Mouse (Mus musculus): Measurements from ENCODE around the gene Gpr27. TPM values are rescaled to one million over a fixed set of nuclear protein-coding genes. Genes with fewer than 3 reads are reported as not detected.
A peak's percentile ranks its signal among the peaks of the same experiment; 100 is the strongest.

Gpr27 gene
- total RNA-seq, 2 experiments from 2014 or later = 3.0 to 3.9 TPM

GRCm38 (mm10) chr6:99677325-99677724 lies 15.2 kb upstream of the Gpr27 start:
- no peak for DNase-seq

- no peak for DNase-seq
These were observed 14.4 kb upstream of the Gpr27 start for GRCm38 (mm10) chr6:99678108-99678507.

GRCm38 (mm10) chr6:99683974-99684373 lies 8.5 kb upstream of the Gpr27 start:
- no peak for DNase-seq

GRCm38 (mm10) chr6:99684899-99685298 lies 7.6 kb upstream of the Gpr27 start:
- DNase-seq = no peak

- DNase-seq = no peak
These were observed 4.0 kb upstream of the Gpr27 start for GRCm38 (mm10) chr6:99688513-99688912.

GRCm38 (mm10) chr6:99691666-99692205 lies 743 bp upstream of the Gpr27 start:
- DNase-seq = no peak

GRCm38 (mm10) chr6:99692916-99693841 lies 700 bp downstream of the Gpr27 start:
- DNase-seq = peak; percentile 17

- DNase-seq = no peak
These were observed 8.0 kb downstream of the Gpr27 start for GRCm38 (mm10) chr6:99700484-99700883.

GRCm38 (mm10) chr6:99711576-99712101 lies 19.2 kb downstream of the Gpr27 start:
- DNase-seq = no peak

- DNase-seq = no peak
These were observed 20.8 kb downstream of the Gpr27 start for GRCm38 (mm10) chr6:99713256-99713655.

GRCm38 (mm10) chr6:99715191-99715590 lies 22.7 kb downstream of the Gpr27 start:
- no peak for DNase-seq

GRCm38 (mm10) chr6:99715913-99716312 lies 23.4 kb downstream of the Gpr27 start:
- DNase-seq = no peak

- no peak for DNase-seq
These were observed 28.6 kb downstream of the Gpr27 start for GRCm38 (mm10) chr6:99721032-99721431.

- DNase-seq = no peak
These were observed 29.9 kb downstream of the Gpr27 start for GRCm38 (mm10) chr6:99722390-99722789.

- no peak for DNase-seq
These were observed 33.6 kb downstream of the Gpr27 start, which contains the start of gene Prok2 for GRCm38 (mm10) chr6:99725971-99726561. TSS of gene Prok2 (minus strand) at chr6:99726392.

GRCm38 (mm10) chr6:99726576-99727303 lies 34.3 kb downstream of the Gpr27 start:
- no peak for DNase-seq

GRCm38 (mm10) chr6:99729853-99730252 lies 37.4 kb downstream of the Gpr27 start:
- no peak for DNase-seq

GRCm38 (mm10) chr6:99731926-99732325 lies 39.4 kb downstream of the Gpr27 start:
- no peak for DNase-seq

GRCm38 (mm10) chr6:99732673-99733072 lies 40.2 kb downstream of the Gpr27 start:
- DNase-seq = no peak

GRCm38 (mm10) chr6:99734666-99735065 lies 42.2 kb downstream of the Gpr27 start:
- peak; percentile 24 for DNase-seq

GRCm38 (mm10) chr6:99742866-99743265 lies 50.4 kb downstream of the Gpr27 start:
- DNase-seq = no peak
